Mouse (Mus musculus) E14TG2a.4 (cell line): ENCODE results near the gene Aoc3.
A peak's percentile ranks its signal among the peaks of the same experiment; 100 is the strongest.

Source experiments
- H3K27me3 ChIP-seq: 2 replicates; pipeline ENCODE4 v1.6.1; 2014; ENCODE audit warnings: low read length, control low read depth; ENCODE audit not compliant: insufficient read depth
- H3K36me3 ChIP-seq: 2 replicates; pipeline ENCODE4 v1.6.1; 2014; ENCODE audit warnings: low read length, control low read depth; ENCODE audit not compliant: insufficient read depth
- H3K4me1 ChIP-seq: replicated peaks from 2 replicates; pipeline ENCODE4 v1.6.1; 2014; ENCODE audit warnings: low read depth, low read length, control low read depth
- H3K4me3 ChIP-seq: replicated peaks from 2 replicates; pipeline ENCODE4 v1.5.1; 2014; ENCODE audit warnings: mild to moderate bottlenecking, low read length
- H3K9me3 ChIP-seq: 2 replicates; pipeline ENCODE4 v1.6.1; 2014; ENCODE audit warnings: low read length, control low read depth
- CTCF ChIP-seq: conservative IDR thresholded peaks from 2 replicates; pipeline ENCODE4 v1.5.1; 2014; ENCODE audit warnings: low read length
- NANOG ChIP-seq: IDR thresholded peaks from 2 replicates; pipeline ENCODE4 v1.6.1; 2014; ENCODE audit warnings: borderline replicate concordance, low read length, mixed read lengths
- POU5F1 ChIP-seq: IDR thresholded peaks from 2 replicates; pipeline ENCODE4 v1.6.1; 2014; ENCODE audit warnings: low read length, borderline replicate concordance

Aoc3 gene

DNA sequence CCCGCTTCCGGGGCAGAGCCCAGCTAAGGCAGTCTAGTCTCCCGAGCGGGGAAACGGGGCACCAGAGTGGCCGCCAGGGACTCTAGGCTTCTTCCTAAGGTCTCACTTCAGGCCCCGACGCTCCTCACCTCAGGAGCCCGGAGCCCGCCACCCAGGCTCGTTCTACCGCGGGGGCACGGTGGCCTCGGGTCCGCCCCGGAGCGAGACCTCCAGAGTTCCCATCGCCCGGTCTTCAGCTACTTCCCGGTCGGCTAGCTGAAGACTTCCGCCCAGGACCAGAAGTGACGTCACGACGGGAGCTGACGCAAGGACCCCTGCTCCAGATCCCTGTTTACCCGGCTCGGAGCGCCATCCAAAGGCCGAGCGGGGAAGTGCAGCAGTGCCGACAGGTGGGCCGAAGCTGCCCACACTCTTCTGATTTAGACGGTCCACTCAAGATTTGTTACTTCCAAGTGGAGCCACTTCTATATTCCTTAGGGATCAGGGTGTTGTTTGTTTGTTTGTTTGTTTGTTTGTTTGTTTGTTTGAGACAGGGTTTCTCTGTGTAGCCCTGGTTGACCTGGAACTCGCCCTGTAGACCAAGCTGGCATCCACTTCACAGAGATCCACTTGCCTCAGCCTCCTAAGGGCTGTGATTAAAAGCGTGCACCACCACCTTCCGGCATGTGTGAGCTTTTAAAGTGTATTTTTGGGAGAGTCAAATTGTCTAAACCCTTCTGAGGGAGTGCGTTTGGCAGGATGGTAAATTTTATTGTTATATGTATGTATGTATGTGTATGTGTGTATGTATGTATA is 28.2 kb upstream of the Aoc3 start, which contains the start of gene Becn1:
Becn1 (minus strand) TSS at position 283 of the 795 bp plus-strand sequence.
- Histone ChIP-seq H3K4me1 (peaks cover 26% of the 10 kb centered on the region), H3K36me3 (peaks cover 31% of the 10 kb centered on the region), H3K27me3 (no peaks in the 10 kb centered on the region), H3K4me3 (peak within 1 kb of the TSS; percentile 98), H3K9me3 (no peaks in the 10 kb centered on the region)
- TF ChIP-seq NANOG (no peak), CTCF (peak; percentile 98)

DNA sequence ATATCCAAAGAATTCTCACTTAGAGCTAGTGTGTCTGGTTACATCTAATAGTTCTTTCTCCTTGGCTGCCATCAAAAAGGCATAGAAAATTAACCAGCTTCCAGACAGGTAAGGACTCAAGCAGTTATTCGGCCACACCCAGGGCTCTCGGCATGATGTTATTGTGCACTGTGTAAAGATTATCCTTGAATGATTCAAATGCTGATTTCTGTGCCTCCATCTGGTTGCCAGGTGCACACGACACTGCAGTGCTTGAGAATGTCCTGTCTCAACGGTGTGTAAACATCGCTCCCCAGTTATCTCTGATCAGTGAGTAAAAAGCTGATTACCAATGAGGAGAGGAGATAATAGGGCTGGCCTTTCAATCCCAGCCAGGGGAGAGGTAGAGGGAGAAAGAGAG is 22.7 kb upstream of the Aoc3 start:
- H3K27me3 ChIP-seq = 0 out of 2 replicates have a peak, but pooled peaks cover 2% of the 10 kb centered on the region
- H3K9me3 ChIP-seq = no peaks in the 10 kb centered on the region
- no peak overlapping the region for H3K4me3 ChIP-seq
- peaks cover 24% of the 10 kb centered on the region for H3K4me1 ChIP-seq
- TF ChIP-seq NANOG = peak; percentile 57; the same call in 1 of the 2 replicates
- no peak for TF ChIP-seq CTCF
- TF ChIP-seq POU5F1 = no peak; the same call in 1 of the 2 replicates
- H3K36me3 ChIP-seq = no peaks in the 10 kb centered on the region

DNA sequence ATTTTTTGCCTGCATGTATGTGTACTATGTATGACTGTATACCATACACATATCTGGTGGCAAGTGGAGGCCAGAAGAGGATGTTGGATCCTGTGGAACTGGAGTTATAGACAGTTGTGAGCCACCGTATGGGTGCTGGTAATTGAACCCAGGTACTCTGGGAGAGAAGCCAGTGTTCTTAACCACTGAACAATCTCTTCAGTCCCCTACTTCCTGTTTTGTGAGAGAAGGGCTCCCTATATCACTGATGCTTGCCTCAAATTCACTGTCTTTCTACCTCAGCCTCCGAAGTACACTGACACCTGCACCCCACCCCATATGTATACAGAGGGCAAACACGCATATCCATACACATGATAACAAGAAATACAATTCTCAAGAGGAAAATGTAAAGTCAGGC is 19.3 kb upstream of the Aoc3 start:
- no peaks in the 10 kb centered on the region for H3K9me3 ChIP-seq
- no peaks in the 10 kb centered on the region for H3K36me3 ChIP-seq
- H3K27me3 ChIP-seq = 0 out of 2 replicates have a peak, but pooled peaks cover 2% of the 10 kb centered on the region
- no peak overlapping the region for H3K4me3 ChIP-seq
- peaks cover 34% of the 10 kb centered on the region for H3K4me1 ChIP-seq
- TF ChIP-seq CTCF (no peak), NANOG (no peak), POU5F1 (no peak)

DNA sequence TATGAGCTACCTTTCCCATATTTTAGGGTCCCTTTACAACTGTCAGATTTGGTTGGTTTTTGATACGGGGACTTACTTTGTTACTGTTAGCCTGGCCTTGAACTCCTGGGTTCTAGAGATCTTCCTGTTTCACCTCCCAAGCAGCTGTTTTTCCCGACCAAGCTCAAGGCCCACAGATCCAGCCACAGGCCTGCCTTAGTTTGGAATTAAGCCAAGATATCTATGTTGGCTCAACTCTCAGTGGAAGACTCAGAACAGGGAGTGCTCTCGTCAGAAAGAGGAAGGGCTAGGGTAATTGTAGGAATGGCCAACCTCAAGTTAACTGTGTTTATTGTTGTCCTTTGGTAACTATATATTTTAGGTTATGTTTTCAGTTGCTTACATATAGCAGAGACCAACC is 18.3 kb upstream of the Aoc3 start:
- H3K9me3 ChIP-seq = no peaks in the 10 kb centered on the region
- H3K4me1 ChIP-seq = peaks cover 31% of the 10 kb centered on the region
- 0 out of 2 replicates have a peak, but pooled peaks cover 2% of the 10 kb centered on the region for H3K27me3 ChIP-seq
- TF ChIP-seq POU5F1 = no peak
- no peak for TF ChIP-seq CTCF
- no peak for TF ChIP-seq NANOG
- no peaks in the 10 kb centered on the region for H3K36me3 ChIP-seq
- no peak overlapping the region for H3K4me3 ChIP-seq

DNA sequence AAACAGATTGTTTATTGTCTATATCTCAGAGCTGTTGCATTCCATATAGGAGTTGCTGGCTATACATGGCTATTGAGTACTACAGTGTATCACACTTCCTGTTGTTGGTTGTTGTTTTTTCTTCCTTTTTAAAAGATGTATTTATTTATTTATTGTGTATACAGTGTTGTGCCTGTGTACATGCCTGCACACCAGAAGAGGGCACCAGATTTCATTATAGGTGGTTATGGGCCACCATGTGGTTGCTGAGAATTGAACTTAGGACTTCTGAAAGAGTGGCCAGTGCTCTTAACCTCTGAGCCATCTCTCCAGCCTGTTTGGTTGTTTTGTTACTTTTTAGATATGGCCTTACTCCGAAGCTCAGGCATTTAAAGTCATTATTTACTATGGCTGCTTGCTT is 15.8 kb upstream of the Aoc3 start:
- Histone ChIP-seq H3K4me3 (no peak overlapping the region), H3K9me3 (no peaks in the 10 kb centered on the region), H3K27me3 (0 out of 2 replicates have a peak, but pooled peaks cover under 1% of the 10 kb centered on the region), H3K4me1 (peaks cover 37% of the 10 kb centered on the region), H3K36me3 (peaks cover 22% of the 10 kb centered on the region)
- TF ChIP-seq NANOG (no peak), CTCF (peak; percentile 13; the same call in 1 of the 2 replicates)

DNA sequence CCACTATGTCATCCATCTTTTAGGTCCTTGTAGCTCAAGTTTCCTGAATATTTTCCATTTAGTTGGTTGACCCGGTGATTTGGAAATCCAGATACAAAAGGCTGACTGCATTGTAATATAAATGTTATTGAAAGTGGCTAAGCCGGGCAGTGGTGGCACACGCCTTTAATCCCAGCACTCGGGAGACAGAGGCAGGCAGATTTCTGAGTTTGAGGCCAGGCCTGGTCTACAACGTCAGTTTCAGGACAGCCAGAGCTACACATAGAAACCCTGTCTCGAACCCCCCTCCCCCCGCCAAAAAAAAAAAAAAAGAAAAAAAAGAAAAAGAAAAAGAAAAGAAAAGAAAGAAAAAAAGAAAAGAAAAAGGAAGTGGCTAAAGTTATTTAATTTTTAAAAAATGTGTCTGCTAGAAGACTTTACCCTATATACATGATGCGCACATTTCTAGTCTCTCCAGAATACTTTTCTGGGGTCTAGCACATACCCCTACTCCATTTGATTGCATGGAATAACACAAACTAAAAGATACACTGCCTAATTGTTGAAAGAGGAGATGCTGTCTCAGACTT is 15.2 kb upstream of the Aoc3 start:
- no peak for TF ChIP-seq POU5F1
- no peak for TF ChIP-seq NANOG
- TF ChIP-seq CTCF = no peak
- H3K4me3 ChIP-seq = peak overlapping the region; percentile 98
- H3K9me3 ChIP-seq = no peaks in the 10 kb centered on the region
- no peaks in the 10 kb centered on the region for H3K27me3 ChIP-seq
- peaks cover 41% of the 10 kb centered on the region for H3K4me1 ChIP-seq
- peaks cover 28% of the 10 kb centered on the region for H3K36me3 ChIP-seq

DNA sequence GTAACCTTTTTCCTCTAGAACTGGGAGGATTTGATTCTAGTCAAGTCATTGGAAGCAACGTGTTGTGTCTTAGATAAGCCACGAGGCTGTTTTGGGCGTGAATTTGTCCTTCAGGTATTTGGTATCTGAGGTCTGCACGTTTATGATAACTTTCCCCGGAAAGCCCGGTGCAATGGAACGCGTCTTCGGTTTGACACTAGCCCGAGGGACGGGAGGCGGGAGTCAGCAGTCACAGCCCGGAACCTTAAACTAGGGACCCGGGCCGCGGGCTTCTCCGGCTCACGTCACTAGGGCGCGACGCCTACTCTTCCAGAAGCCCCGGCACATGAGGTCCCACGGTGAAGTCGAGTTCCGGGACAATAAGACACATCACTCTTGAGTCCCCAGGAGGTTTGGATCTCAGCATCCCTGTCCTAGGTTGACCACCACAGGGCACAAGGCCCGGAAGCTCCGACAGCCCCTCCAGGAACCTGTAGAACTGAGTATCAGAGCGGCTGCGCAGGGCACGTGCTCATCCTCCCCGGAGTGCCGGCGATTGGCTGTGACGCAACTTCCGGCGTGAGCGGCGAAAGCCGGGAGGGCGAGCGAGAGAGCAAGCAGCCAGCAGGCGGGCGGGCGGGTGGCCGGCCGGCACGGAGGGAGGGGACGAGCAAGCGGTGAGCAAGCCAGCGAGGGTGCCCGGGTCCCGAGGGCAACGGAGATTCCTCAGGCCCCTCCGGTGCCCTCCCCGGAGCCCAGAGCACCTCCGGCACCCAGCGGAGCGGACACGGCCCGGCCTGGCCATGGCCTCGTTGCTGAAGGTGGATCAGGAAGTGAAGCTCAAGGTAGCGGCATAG is 14.5 kb upstream of the Aoc3 start, which contains the start of gene Psme3:
Psme3 (plus strand) TSS at position 549 of the 836 bp plus-strand sequence.
- Histone ChIP-seq H3K4me1 (peaks cover 44% of the 10 kb centered on the region), H3K9me3 (no peaks in the 10 kb centered on the region), H3K4me3 (peak within 1 kb of the TSS; percentile 98), H3K27me3 (no peaks in the 10 kb centered on the region), H3K36me3 (peaks cover 35% of the 10 kb centered on the region)
- TF ChIP-seq POU5F1 (no peak), CTCF (no peak), NANOG (no peak)

DNA sequence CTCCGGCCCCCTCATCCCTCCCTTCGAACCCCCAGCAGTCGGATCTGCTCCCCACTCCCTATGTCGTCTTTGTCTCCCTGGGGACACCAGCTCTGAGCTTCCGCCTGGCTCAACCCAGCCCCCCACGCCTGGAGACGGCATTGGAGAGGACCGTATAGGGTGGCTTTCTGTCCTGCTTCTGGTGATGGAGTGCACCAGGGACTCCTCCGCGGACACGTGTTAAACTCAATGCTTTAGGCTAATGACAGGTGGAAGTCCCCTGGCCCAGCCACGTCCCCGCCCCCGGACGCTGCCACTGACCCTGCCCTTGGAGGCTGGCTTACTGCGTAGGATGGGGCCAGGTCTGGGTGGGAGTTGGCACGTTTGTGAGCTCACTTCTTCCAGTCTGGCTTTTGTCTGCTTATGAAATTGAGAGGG is 13.9 kb upstream of the Aoc3 start:
- peaks cover 41% of the 10 kb centered on the region for H3K36me3 ChIP-seq
- H3K9me3 ChIP-seq = no peaks in the 10 kb centered on the region
- H3K4me1 ChIP-seq = peaks cover 46% of the 10 kb centered on the region
- H3K4me3 ChIP-seq = peak overlapping the region; percentile 98
- TF ChIP-seq CTCF (no peak), POU5F1 (no peak)
- no peaks in the 10 kb centered on the region for H3K27me3 ChIP-seq
